Mouse (Mus musculus) CH12.LX (cell line): ENCODE measurements at regions not wholly inside any gene's neighbourhood (a gene's known extent, or its start where the extent isn't known, plus 50 kb on each side); places are given as distances from the start of the nearest gene placed in this dataset.

Experiments used
- DNase-seq: peaks from one replicate; pipeline ENCODE4 v3.0.0-alpha.2; 2013; ENCODE audit errors: extremely low read depth
- H3K27ac ChIP-seq: 2 replicates; pipeline ENCODE4 v1.5.1; 2012; ENCODE audit warnings: low read depth, mild to moderate bottlenecking, control low read depth, moderate library complexity; ENCODE audit not compliant: insufficient read depth
- H3K27me3 ChIP-seq: replicated peaks from 2 replicates; pipeline ENCODE3; 2012; ENCODE audit warnings: inconsistent platforms
- H3K36me3 ChIP-seq, 2 experiments: replicated peaks in 1 of 2; 2 replicates each; pipeline versions ENCODE3 to v1.6.1; 2012; ENCODE audit warnings: inconsistent platforms in 1 of 2, low read length in 1 of 2, mild to moderate bottlenecking in 1 of 2, mixed read lengths in 1 of 2, moderate library complexity in 1 of 2; ENCODE audit not compliant: control insufficient read depth in 1 of 2, insufficient read depth in 1 of 2
- H3K4me1 ChIP-seq, 2 experiments: 2 replicates each; pipeline ENCODE4 v1.6.1; 2012; ENCODE audit warnings: inconsistent platforms in 1 of 2, moderate library complexity in 1 of 2; ENCODE audit not compliant: insufficient read depth in 2 of 2, control insufficient read depth in 1 of 2
- H3K4me2 ChIP-seq: 2 replicates; pipeline ENCODE4 v1.6.1; 2012; ENCODE audit warnings: low read depth, mild to moderate bottlenecking, control low read depth; ENCODE audit not compliant: poor library complexity, insufficient read depth, severe bottlenecking
- H3K4me3 ChIP-seq, 3 experiments: fragments of 150-350 bp in 1 of 3; sonication (generic) in 1 of 3; replicated peaks in 1 of 3; 2 replicates each; pipeline versions ENCODE3 to v1.5.1; 2011 to 2012; ENCODE audit warnings: low read depth in 2 of 3, low read length in 2 of 3, mild to moderate bottlenecking in 2 of 3, moderate library complexity in 2 of 3, control low read depth in 1 of 3, improper control_type of control experiment in 1 of 3, inconsistent platforms in 1 of 3, mixed read lengths in 1 of 3; ENCODE audit not compliant: poor library complexity in 1 of 3
- H3K79me2 ChIP-seq: replicated peaks from 2 replicates; pipeline ENCODE4 v1.6.1; 2012; ENCODE audit warnings: mild to moderate bottlenecking, moderate library complexity; ENCODE audit not compliant: control insufficient read depth, poor library complexity, insufficient read depth, severe bottlenecking; ENCODE audit errors: extremely low read depth
- H3K9ac ChIP-seq: 2 replicates; pipeline ENCODE4 v1.6.1; 2012; ENCODE audit warnings: low read depth, mild to moderate bottlenecking, control low read depth, moderate library complexity; ENCODE audit not compliant: insufficient read depth
- H3K9me3 ChIP-seq: replicated peaks from 2 replicates; pipeline ENCODE3; 2012; ENCODE audit warnings: low read length, inconsistent platforms, mixed read lengths
- BHLHE40 ChIP-seq: IDR thresholded peaks from 2 replicates; pipeline ENCODE4 v1.6.1; 2011; ENCODE audit warnings: mild to moderate bottlenecking, low read depth, low read length, improper control_type of control experiment
- CHD1 ChIP-seq: IDR thresholded peaks from 2 replicates; pipeline ENCODE4 v1.6.1; 2012; ENCODE audit warnings: low read depth, low read length, improper control_type of control experiment, inconsistent platforms
- CHD2 ChIP-seq: IDR thresholded peaks from 2 replicates; pipeline ENCODE4 v1.6.1; 2011; ENCODE audit warnings: low read length, improper control_type of control experiment
- ELF1 ChIP-seq: IDR thresholded peaks from 2 replicates; pipeline ENCODE4 v1.6.1; 2014; ENCODE audit warnings: low read depth, mild to moderate bottlenecking, inconsistent platforms, low read length, improper control_type of control experiment
- EP300 ChIP-seq: IDR thresholded peaks from 2 replicates; pipeline ENCODE4 v1.6.1; 2011; ENCODE audit warnings: low read length, improper control_type of control experiment
- ETS1 ChIP-seq: conservative IDR thresholded peaks from 2 replicates; pipeline ENCODE4 v1.6.1; 2012; ENCODE audit warnings: low read depth, mild to moderate bottlenecking, inconsistent platforms, low read length, improper control_type of control experiment, moderate library complexity
- HCFC1 ChIP-seq: IDR thresholded peaks from 2 replicates; pipeline ENCODE4 v1.6.1; 2012; ENCODE audit warnings: low read depth, mild to moderate bottlenecking, inconsistent platforms, low read length, improper control_type of control experiment
- IRF4 ChIP-seq: IDR thresholded peaks from 2 replicates; pipeline ENCODE4 v1.6.1; 2014; ENCODE audit warnings: low read depth, mild to moderate bottlenecking, inconsistent platforms, low read length, improper control_type of control experiment
- JUN ChIP-seq: IDR thresholded peaks from 2 replicates; pipeline ENCODE4 v1.6.1; 2011; ENCODE audit warnings: low read depth, mild to moderate bottlenecking, low read length, improper control_type of control experiment, moderate library complexity; ENCODE audit not compliant: insufficient read depth
- JUND ChIP-seq: conservative IDR thresholded peaks from 2 replicates; pipeline ENCODE4 v1.6.1; 2011; ENCODE audit warnings: low read depth, low read length, improper control_type of control experiment
- KAT2A ChIP-seq: IDR thresholded peaks from 2 replicates; pipeline ENCODE4 v1.6.1; 2012; ENCODE audit warnings: low read length, improper control_type of control experiment, inconsistent platforms; ENCODE audit not compliant: insufficient replicate concordance
- MAFK ChIP-seq: IDR thresholded peaks from 2 replicates; pipeline ENCODE4 v1.6.1; 2011; ENCODE audit warnings: low read length, improper control_type of control experiment; ENCODE audit not compliant: insufficient replicate concordance
- MAX ChIP-seq: IDR thresholded peaks from 2 replicates; pipeline ENCODE4 v1.6.1; 2011; ENCODE audit warnings: low read length, improper control_type of control experiment
- NRF1 ChIP-seq: IDR thresholded peaks from 2 replicates; pipeline ENCODE4 v1.6.1; 2014; ENCODE audit warnings: low read depth, mild to moderate bottlenecking, inconsistent platforms, low read length, improper control_type of control experiment, moderate library complexity
- RAD21 ChIP-seq: IDR thresholded peaks from 2 replicates; pipeline ENCODE4 v1.6.1; 2011; ENCODE audit warnings: low read depth, mild to moderate bottlenecking, low read length, improper control_type of control experiment, moderate library complexity
- SIN3A ChIP-seq: IDR thresholded peaks from 2 replicates; pipeline ENCODE4 v1.6.1; 2012; ENCODE audit warnings: low read length, improper control_type of control experiment, inconsistent platforms
- SMC3 ChIP-seq: IDR thresholded peaks from 2 replicates; pipeline ENCODE4 v1.6.1; 2011; ENCODE audit warnings: low read depth, low read length, improper control_type of control experiment
- TCF12 ChIP-seq: IDR thresholded peaks from 2 replicates; pipeline ENCODE4 v1.6.1; 2014; ENCODE audit warnings: low read depth, mild to moderate bottlenecking, inconsistent platforms, low read length, improper control_type of control experiment
- USF1 ChIP-seq: IDR thresholded peaks from 2 replicates; pipeline ENCODE4 v1.6.1; 2014; ENCODE audit warnings: low read depth, mild to moderate bottlenecking, inconsistent platforms, low read length, improper control_type of control experiment
- ZC3H11A ChIP-seq: IDR thresholded peaks from 2 replicates; pipeline ENCODE4 v1.6.1; 2012; ENCODE audit warnings: low read depth, mild to moderate bottlenecking, inconsistent platforms, low read length, improper control_type of control experiment
- ZKSCAN1 ChIP-seq: IDR thresholded peaks from 2 replicates; pipeline ENCODE4 v1.6.1; 2012; ENCODE audit warnings: low read depth, inconsistent platforms, low read length, improper control_type of control experiment, borderline replicate concordance
- ZMIZ1 ChIP-seq: IDR thresholded peaks from 2 replicates; pipeline ENCODE4 v1.6.1; 2012; ENCODE audit warnings: low read depth, mild to moderate bottlenecking, inconsistent platforms, low read length, improper control_type of control experiment
- ZNF384 ChIP-seq: IDR thresholded peaks from 2 replicates; pipeline ENCODE4 v1.6.1; 2012; ENCODE audit warnings: low read depth, low read length, improper control_type of control experiment, inconsistent platforms
- dilution Hi-C: fragments of 300-500 bp; cut with MboI; formaldehyde crosslinking; loops from 2 replicates; pipeline ENCODE4 v1.14.3; 2020; ENCODE audit warnings: low sequenced_read_pairs; ENCODE audit not compliant: extremely low pct_unique_long_range_greater_than_20kb, extremely low pct_ligation_motif_present
- in situ Hi-C: fragments of 300-500 bp; cut with MboI; formaldehyde crosslinking; loops from 3 replicates; pipeline ENCODE4 v1.14.3; 2019; ENCODE audit warnings: low sequenced_read_pairs, low pct_ligation_motif_present, low pct_unique_long_range_greater_than_20kb, mixed read lengths

DNA sequence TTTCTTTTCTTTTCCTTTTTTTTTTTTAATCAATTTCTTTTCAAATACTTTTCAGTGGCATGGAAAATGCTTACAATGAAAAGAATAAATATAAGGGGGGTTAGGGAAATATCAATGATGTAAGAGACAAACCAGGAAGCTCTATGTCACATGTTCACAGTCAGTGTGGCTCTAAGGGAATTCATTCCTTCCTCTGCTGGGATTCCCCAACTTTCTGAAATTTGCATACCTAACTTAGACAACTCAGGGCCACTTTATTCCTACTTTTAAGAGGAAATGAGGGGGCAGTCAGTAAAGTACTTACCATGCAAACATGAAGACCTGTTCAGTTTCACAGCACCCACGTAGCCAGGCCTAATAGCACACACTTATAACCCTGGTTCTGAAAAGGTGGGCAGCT is 88.6 kb downstream of the Psmg1 start (continued):
- TF ChIP-seq SMC3 (no peak), ETS1 (peak; percentile 89), BHLHE40 (peak; percentile 78), CHD2 (peak; percentile 53; the same call in 1 of the 2 replicates), TCF12 (peak; percentile 50; the same call in 1 of the 2 replicates), ZNF384 (0 out of 2 replicates have a peak, but pooled peaks have one; percentile 22), JUN (peak; percentile 62), MAFK (peak; percentile 74; the same call in 1 of the 2 replicates), ZMIZ1 (no peak), IRF4 (peak; percentile 58; the same call in 1 of the 2 replicates), CHD1 (0 out of 2 replicates have a peak, but pooled peaks have one; percentile 28), USF1 (peak; percentile 76), NRF1 (no peak), SIN3A (peak; percentile 69), RAD21 (no peak; the same call in 1 of the 2 replicates), HCFC1 (peak; percentile 51; the same call in 1 of the 2 replicates), ZKSCAN1 (no peak), ELF1 (peak; percentile 87), KAT2A (no peak), JUND (peak; percentile 66), EP300 (peak; percentile 87)

GRCm38 (mm10) chr16:95901388-95901787 is 89.4 kb downstream of the Psmg1 start:
- Histone ChIP-seq H3K36me3 (no peaks in the 10 kb centered on the region), H3K9ac (no peak overlapping the region; the same call in 1 of the 2 replicates), H3K4me2 (peak overlapping the region; percentile 41; the same call in 1 of the 2 replicates), H3K9me3 (no peaks in the 10 kb centered on the region), H3K27ac (no peak overlapping the region), H3K27me3 (no peaks in the 10 kb centered on the region), H3K79me2 (no peaks in the 10 kb centered on the region), H3K4me1 (peaks cover 55 to 66% of the 10 kb centered on the region in 2 experiments), H3K4me3 (no peak overlapping the region)
- in situ Hi-C loops, result no loop called here
- dilution Hi-C loops, result no loop called here
- TF ChIP-seq MAX, result peak; percentile 12; the same call in 1 of the 2 replicates
- TF ChIP-seq EP300, result peak; percentile 35; the same call in 1 of the 2 replicates
- TF ChIP-seq MAFK, result 0 out of 2 replicates have a peak, but pooled peaks have one; percentile 23
- TF ChIP-seq ZC3H11A, result no peak
- peak; percentile 40 for DNase-seq
